Mouse (Mus musculus): Measurements from ENCODE around the gene Cilp2. TPM values are rescaled to one million over a fixed set of nuclear protein-coding genes. Genes with fewer than 3 reads are reported as not detected.
A peak's percentile ranks its signal among the peaks of the same experiment; 100 is the strongest.

The Cilp2 gene
- polyA plus RNA-seq, 1 experiment from 2014 or later, result 1.2 TPM

DNA sequence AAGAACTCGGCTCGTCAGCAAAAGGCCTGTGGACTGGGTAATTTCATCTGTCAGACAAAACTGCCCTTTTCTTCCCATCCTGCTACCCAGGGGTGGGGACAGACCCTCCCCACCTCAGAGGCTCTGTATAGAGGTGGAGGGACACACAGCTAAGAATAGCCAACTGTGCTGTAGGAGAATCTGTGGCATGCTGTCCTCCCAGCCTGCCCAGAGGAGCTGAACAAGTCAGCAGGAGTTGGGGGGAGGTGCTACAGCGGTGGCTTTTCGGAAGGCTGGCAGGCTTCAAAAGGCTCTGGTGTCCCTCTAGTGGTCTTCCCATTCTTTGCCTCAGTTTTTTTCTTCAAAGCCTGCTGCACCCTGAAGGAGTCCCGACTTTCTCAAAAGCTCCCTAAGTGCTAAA, 28.3 kb upstream of the Cilp2 start:
- no peak for ATAC-seq (ENCODE audit: low FRiP score, low read depth)
- Histone ChIP-seq H3K36me3 (peaks cover 73% of the 10 kb centered on the region), H3K4me3 (no peak overlapping the region), H3K4me2 (replicated peaks) (no peak overlapping the region), H3K9ac (no peak overlapping the region), H3K27ac (no peak overlapping the region), H3K9me3 (no peaks in the 10 kb centered on the region), H3K4me1 (peaks cover 10% of the 10 kb centered on the region), H3K27me3 (no peaks in the 10 kb centered on the region)
- WGBS, result 66% methylated on average over 5 of the region's 5 CpGs

DNA sequence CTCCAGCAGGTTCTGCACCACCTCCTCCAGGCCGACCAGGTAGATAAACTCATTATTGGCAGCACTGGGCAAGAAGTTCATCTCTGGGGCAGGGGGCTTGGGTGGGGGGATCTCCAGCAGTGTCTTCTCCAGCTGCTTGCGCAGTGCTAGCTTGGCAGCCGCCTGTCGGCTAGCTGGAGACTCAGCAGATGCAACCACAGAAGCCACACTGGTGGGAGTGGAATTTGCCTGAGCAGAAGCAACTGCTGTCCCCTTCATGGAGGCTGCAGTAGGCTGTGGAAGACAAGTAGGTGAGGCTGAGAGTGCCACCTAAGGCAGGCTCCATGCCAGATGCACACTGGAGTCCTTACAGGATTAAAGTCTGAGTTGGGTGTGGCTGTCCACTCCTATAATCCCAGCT, 27.0 kb upstream of the Cilp2 start:
- Histone ChIP-seq H3K4me3 (no peak overlapping the region), H3K27ac (no peak overlapping the region), H3K9ac (no peak overlapping the region), H3K4me2 (replicated peaks) (no peak overlapping the region), H3K9me3 (no peaks in the 10 kb centered on the region), H3K27me3 (no peaks in the 10 kb centered on the region), H3K4me1 (no peaks in the 10 kb centered on the region), H3K36me3 (peaks cover 86% of the 10 kb centered on the region)
- ATAC-seq (ENCODE audit: low FRiP score, low read depth), result no peak
- WGBS, result 85% methylated on average over 4 of the region's 4 CpGs

DNA sequence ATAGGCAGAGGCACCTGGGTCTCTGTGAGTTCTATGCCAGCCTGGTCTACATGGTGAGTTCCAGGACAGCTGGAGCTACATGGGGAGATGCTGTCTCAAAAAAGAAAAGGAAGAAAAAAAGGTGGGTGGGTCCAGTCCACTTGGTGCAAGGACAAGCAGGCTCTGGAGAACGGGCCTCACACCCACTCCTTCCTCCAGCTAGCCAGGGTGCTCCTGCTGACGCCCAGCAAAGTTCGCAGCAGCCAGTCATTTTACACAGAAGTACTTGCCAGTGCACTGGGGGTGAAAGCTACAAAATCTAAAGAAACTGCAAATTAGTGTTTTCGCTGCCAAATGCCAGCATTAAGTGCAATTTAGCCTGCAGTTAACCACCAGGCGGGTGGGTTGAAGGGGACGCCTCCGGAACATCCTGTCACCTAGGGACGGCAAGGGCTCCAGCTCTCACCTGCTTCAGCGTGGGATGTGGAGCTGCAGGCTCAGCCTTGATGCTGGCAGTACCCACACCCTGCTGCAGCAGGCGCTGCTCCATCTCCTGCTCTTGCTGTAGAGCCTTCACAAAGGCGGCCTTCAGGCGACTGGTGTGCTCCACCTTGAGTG, 25.1 kb upstream of the Cilp2 start:
- no peaks in the 10 kb centered on the region for H3K4me1 ChIP-seq
- H3K4me3 ChIP-seq, result no peak overlapping the region
- no peaks in the 10 kb centered on the region for H3K9me3 ChIP-seq
- H3K4me2 ChIP-seq (replicated peaks), result no peak overlapping the region
- no peak for ATAC-seq (ENCODE audit: low FRiP score, low read depth)
- H3K27ac ChIP-seq, result no peak overlapping the region
- no peak overlapping the region for H3K9ac ChIP-seq
- H3K27me3 ChIP-seq, result no peaks in the 10 kb centered on the region
- peaks cover 99% of the 10 kb centered on the region for H3K36me3 ChIP-seq
- WGBS, result 87% methylated on average over 12 of the region's 12 CpGs

DNA sequence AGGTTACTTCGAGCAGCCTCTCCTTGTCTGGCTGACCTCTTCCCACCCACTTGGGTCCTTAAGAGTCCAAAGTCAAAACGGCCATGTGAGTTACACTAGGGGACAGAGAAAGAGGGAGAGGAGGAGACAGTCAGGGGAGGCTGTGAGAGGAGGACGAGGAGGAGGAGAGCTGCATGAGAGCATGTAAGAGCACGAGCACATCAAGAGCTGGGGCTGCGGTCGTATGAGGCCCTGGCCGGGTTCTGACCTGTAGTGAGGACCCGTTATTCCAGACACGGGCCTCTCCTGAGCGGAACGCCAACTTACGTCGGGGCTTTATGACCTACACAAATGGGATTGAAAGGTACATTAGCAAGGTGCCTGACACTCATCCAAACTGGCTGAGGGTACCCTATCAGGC, 24.4 kb upstream of the Cilp2 start:
- Histone ChIP-seq H3K4me1 (no peaks in the 10 kb centered on the region), H3K9me3 (no peaks in the 10 kb centered on the region), H3K27me3 (no peaks in the 10 kb centered on the region), H3K9ac (no peak overlapping the region), H3K27ac (no peak overlapping the region), H3K4me2 (replicated peaks) (no peak overlapping the region), H3K36me3 (peaks cover 98% of the 10 kb centered on the region), H3K4me3 (no peak overlapping the region)
- ATAC-seq (ENCODE audit: low FRiP score, low read depth), result no peak
- WGBS, result 91% methylated on average over 13 of the region's 13 CpGs

DNA sequence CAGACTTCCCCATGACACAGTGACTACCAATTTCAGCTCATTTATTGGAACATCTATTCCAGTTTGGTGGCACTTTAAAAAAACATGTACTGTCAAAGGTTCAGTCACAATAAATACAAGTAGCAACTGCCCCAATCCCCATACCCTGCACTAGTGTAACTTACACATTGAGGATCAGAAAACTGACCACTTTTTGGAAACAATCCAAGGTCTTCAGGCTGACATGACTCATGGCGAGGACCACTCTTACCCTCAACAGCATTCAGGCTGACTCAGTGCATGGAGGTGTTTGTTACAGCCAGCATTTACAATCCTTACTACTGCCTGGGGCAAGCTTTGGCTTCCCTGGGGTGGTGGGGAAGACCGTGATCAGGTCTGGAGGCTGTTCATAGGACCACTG, 19.6 kb upstream of the Cilp2 start:
- Histone ChIP-seq H3K4me3 (no peak overlapping the region), H3K4me1 (peaks cover 20% of the 10 kb centered on the region), H3K27ac (no peak overlapping the region), H3K27me3 (no peaks in the 10 kb centered on the region), H3K4me2 (replicated peaks) (no peak overlapping the region), H3K36me3 (peaks cover 50% of the 10 kb centered on the region), H3K9ac (no peak overlapping the region), H3K9me3 (no peaks in the 10 kb centered on the region)
- WGBS, result 84% methylated on average over 2 of the region's 2 CpGs
- no peak for ATAC-seq (ENCODE audit: low FRiP score, low read depth)

DNA sequence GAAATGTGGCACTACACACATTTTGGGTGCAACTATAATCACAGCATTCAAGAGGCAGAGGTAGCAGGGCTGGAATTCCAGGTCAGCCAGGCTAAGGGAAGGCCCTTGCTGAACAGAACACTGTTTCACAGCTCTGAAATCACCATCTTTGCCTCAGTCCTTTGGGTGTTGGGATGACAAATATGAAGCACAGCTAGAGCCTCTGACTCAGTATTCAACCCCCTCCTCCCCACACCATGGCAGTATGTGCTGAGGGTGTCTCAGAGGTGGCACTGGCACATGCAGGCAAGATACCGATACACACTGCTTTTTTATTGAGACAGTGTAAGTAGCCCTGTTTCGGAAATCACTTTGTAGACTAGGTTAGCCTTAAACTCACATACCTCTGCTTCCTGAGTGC, 18.8 kb upstream of the Cilp2 start:
- no peaks in the 10 kb centered on the region for H3K27me3 ChIP-seq

DNA sequence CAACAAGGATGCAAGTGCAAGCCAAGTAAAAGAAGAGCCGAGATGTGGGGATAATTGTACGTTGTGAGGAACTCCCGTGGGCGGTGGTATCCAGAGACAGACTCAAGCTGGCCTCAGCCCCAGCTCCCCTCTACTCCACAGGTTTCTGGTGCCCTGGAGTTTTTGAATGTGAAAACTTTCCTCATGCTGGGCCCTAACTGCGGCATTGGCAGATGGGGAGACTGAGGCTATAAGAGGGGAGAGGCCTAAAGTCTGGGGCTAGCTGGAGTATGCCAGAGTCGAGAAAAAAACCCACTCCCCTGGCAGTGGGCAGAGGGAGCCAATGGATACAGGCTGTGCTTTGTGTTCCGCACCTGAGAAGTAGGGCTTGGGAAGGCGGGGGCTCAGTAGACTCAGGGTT, 16.6 kb upstream of the Cilp2 start:
- no peak for ATAC-seq (ENCODE audit: low FRiP score, low read depth)
- H3K27ac ChIP-seq, result no peak overlapping the region
- peak overlapping the region; percentile 99 for H3K4me2 ChIP-seq (replicated peaks)
- peak overlapping the region; percentile 61 for H3K4me3 ChIP-seq
- H3K9ac ChIP-seq, result no peak overlapping the region
- peaks cover 23% of the 10 kb centered on the region for H3K36me3 ChIP-seq
- no peaks in the 10 kb centered on the region for H3K27me3 ChIP-seq
- peaks cover 40% of the 10 kb centered on the region for H3K4me1 ChIP-seq
- WGBS, result 83% methylated on average over 8 of the region's 8 CpGs
- H3K9me3 ChIP-seq, result no peaks in the 10 kb centered on the region

More for the DNA sequence above, 18.8 kb upstream of the Cilp2 start:
- peaks cover 42% of the 10 kb centered on the region for H3K36me3 ChIP-seq
- H3K9me3 ChIP-seq, result no peaks in the 10 kb centered on the region
- peaks cover 25% of the 10 kb centered on the region for H3K4me1 ChIP-seq
- H3K27ac ChIP-seq, result no peak overlapping the region
- WGBS, result 80% methylated on average over 2 of the region's 2 CpGs
- ATAC-seq (ENCODE audit: low FRiP score, low read depth), result no peak
- no peak overlapping the region for H3K4me3 ChIP-seq
- no peak overlapping the region for H3K4me2 ChIP-seq (replicated peaks)
- peak overlapping the region; percentile 19; the same call in 1 of the 2 replicates for H3K9ac ChIP-seq

DNA sequence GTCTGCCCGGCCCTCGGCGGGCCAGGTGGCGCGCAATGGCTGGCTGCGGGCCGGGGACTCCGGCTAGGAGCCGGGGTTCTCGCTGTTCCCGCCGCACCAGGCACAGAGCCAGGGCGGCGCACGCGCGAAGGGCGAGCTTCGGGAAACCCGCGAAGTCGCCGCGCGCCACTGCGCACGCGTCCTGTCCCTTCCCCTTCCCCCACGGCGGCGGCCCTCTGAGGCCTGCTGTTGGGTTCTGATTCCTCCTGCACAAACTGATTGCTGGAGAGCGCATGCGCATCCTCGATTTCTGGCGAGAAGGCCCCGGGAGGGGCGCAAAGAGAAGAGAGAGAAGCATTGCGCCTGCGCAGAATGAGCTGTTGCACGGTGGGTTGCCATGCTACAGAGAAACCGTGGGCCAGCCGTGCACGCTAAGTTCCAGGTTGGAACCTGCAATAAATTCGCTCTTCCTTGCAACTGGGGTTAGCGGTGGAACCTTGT, 15.6 kb upstream of the Cilp2 start:
- WGBS, result under 1% methylated on average over 45 of the region's 45 CpGs
- Histone ChIP-seq H3K36me3 (peaks cover 24% of the 10 kb centered on the region), H3K27ac (peak overlapping the region; percentile 90), H3K9me3 (no peaks in the 10 kb centered on the region), H3K4me2 (replicated peaks) (peak overlapping the region; percentile 99), H3K27me3 (no peaks in the 10 kb centered on the region), H3K4me1 (peaks cover 47% of the 10 kb centered on the region), H3K9ac (peak overlapping the region; percentile 80), H3K4me3 (peak overlapping the region; percentile 61)
- ATAC-seq (ENCODE audit: low FRiP score, low read depth), result peak; percentile 88

DNA sequence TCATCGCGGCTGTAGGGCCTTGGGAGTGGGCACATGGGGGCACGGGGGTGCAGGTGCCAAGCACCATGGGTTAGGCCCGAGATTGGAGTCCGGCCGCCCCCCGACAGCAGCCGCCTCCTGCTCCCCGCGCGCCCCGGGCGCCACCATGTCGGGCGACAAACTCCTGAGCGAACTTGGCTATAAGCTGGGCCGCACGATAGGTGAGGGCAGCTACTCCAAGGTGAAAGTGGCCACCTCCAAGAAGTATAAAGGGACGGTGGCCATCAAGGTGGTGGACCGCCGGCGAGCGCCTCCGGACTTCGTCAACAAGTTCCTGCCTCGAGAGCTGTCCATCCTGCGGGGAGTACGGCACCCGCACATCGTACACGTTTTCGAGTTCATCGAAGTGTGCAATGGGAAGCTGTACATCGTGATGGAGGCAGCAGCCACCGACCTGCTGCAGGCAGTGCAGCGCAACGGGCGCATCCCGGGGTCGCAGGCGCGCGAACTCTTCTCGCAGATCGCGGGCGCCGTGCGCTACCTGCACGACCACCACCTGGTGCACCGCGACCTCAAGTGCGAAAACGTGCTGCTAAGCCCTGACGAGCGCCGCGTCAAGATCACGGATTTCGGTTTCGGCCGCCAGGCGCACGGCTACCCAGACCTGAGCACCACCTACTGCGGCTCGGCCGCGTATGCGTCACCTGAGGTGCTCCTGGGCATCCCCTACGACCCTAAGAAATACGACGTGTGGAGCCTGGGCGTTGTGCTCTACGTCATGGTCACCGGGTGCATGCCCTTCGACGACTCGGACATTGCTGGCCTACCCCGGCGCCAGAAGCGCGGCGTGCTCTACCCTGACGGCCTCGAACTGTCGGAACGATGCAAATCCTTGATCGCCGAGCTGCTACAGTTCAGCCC, 14.9 kb upstream of the Cilp2 start, which contains the start of the genes Tssk6, Ndufa13 and Yjefn3:
Tssk6 (plus strand) TSS at position 22 of the 900 bp plus-strand sequence.
Ndufa13 (minus strand) TSS at position 396 of the 900 bp plus-strand sequence.
Yjefn3 (minus strand) TSS at position 550 of the 900 bp plus-strand sequence.
- Histone ChIP-seq H3K4me2 (replicated peaks) (peak within 1 kb of the TSS; percentile 99), H3K4me3 (peak within 1 kb of the TSS; percentile 61), H3K27ac (peak within 1 kb of the TSS; percentile 90), H3K9ac (peak within 1 kb of the TSS; percentile 80), H3K27me3 (no peaks in the 10 kb centered on the region), H3K4me1 (peaks cover 54% of the 10 kb centered on the region), H3K36me3 (peaks cover 22% of the 10 kb centered on the region), H3K9me3 (no peaks in the 10 kb centered on the region)
- 4% methylated on average over 89 of the region's 89 CpGs for WGBS
- peak; percentile 7; the same call in 1 of the 2 replicates for ATAC-seq (ENCODE audit: low FRiP score, low read depth)

DNA sequence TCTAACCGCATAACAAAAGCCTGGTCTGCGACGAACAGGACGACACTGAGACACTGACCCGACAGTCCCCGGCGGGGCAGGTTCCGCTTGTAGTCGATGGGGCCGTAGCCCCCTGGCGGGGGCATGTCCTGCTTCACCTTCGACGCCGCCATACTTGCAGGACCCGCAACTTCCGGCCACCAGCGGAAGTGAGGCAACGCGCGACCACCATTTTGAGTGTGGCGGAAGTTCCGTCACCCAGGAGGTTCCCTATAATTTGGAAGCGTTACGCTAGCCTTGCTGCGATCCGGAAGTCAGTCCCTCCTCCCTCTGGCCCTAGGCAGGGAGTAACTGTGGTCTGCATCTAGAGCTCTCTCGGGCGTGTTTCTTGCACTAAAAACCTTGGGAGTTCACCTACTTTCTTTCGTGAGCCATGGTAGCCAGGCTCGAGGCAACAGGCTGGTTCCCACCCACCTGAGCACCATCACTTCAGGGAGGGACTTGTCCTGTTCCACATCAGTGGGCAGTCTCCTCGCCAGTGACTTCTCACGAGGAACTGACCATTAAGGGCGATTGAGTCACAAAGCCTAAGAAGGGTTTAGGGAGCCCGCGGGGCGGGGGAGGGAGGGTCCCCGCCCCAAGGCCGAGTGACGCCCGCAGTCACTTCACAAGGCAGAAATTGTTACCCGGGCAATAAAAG, 14.1 kb upstream of the Cilp2 start:
- Histone ChIP-seq H3K36me3 (peaks cover 22% of the 10 kb centered on the region), H3K27ac (peak overlapping the region; percentile 90), H3K4me2 (replicated peaks) (peak overlapping the region; percentile 99), H3K4me3 (peak overlapping the region; percentile 61), H3K27me3 (no peaks in the 10 kb centered on the region), H3K9me3 (no peaks in the 10 kb centered on the region), H3K9ac (peak overlapping the region; percentile 80), H3K4me1 (peaks cover 60% of the 10 kb centered on the region)
- 2% methylated on average over 41 of the region's 41 CpGs for WGBS
- peak; percentile 76 for ATAC-seq (ENCODE audit: low FRiP score, low read depth)

DNA sequence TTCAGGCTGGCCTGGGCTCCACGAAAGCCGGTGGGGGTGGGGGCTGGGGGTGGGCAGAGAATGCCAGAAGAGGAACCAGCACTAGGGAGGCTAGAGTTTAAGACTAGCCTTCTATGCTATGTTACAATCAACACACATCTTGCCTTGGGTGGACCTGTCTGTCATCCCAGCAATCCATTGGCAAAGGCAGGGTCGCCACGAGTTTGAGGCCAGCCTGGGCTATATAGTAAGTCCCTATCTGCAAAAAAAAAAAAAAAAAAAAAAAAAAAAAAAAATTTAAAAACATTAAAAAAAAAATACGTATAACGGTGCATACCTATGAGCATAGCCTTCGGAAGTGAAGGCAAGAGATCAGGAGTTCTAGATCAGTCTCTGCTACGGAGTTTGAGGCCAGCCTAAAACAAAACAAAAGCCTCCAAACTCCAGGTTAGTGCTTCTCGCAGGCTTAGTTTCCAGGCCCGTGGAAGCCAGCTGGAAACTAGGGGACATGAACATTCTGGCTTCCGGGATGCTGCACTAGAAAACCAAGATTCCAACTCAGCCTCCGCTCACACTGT, 13.5 kb upstream of the Cilp2 start:
- Histone ChIP-seq H3K9me3 (no peaks in the 10 kb centered on the region), H3K36me3 (peaks cover 29% of the 10 kb centered on the region), H3K27me3 (no peaks in the 10 kb centered on the region), H3K4me2 (replicated peaks) (peak overlapping the region; percentile 99), H3K9ac (peak overlapping the region; percentile 70), H3K27ac (peak overlapping the region; percentile 64), H3K4me1 (peaks cover 60% of the 10 kb centered on the region), H3K4me3 (peak overlapping the region; percentile 61)
- no peak for ATAC-seq (ENCODE audit: low FRiP score, low read depth)
- 19% methylated on average over 12 of the region's 12 CpGs for WGBS
